Mouse (Mus musculus) layer of hippocampus, adult 9-10 months (tissue): ENCODE measurements around the gene Gm3488.
"Not testable (repeated sequence)": the region's sequence is repeated elsewhere in the genome, so short reads cannot be mapped to it uniquely, and the experiment has no call there.

ENCODE experiments used
- DNase-seq: peaks from one replicate; pipeline ENCODE4 v3.0.0; 2022; ENCODE audit warnings: low spot score

Gene Gm3488

GRCm38 (mm10) chr14:5501374-5501773, at the start of gene Gm3488:
TSS of gene Gm3488 (plus strand) at chr14:5501674.
- not testable (repeated sequence) for DNase-seq

- DNase-seq: not testable (repeated sequence)
Observed at GRCm38 (mm10) chr14:5455367-5455766, 46.1 kb upstream of the Gm3488 start, which contains the start of gene Gm3194. TSS of gene Gm3194 (minus strand) at chr14:5455467.

DNA sequence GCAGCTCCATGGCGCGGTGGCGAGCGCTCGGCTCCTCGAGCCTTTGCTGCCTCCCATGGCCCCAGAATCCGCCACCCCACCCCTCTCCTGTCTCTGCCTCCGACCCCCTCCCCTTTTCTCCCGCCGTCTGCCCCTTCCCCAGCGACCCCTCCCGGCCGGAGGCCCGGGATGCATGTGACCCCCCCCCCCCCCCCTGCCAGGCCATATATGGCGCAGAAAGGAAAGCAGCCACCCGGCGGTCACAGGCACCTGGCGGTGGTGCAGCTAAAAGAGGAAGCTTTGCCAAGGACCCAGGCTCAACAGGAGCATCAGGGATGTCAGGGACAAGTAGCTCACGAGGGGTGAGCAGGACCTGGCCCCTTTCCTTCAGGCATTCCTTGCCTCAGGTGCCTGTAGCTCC, 41.0 kb upstream of the Gm3488 start:
- DNase-seq: not testable (repeated sequence)

GRCm38 (mm10) chr14:5477730-5478129, 23.7 kb upstream of the Gm3488 start, which contains the start of gene Gm8246:
TSS of gene Gm8246 (minus strand) at chr14:5477830.
- DNase-seq: not testable (repeated sequence)

DNA sequence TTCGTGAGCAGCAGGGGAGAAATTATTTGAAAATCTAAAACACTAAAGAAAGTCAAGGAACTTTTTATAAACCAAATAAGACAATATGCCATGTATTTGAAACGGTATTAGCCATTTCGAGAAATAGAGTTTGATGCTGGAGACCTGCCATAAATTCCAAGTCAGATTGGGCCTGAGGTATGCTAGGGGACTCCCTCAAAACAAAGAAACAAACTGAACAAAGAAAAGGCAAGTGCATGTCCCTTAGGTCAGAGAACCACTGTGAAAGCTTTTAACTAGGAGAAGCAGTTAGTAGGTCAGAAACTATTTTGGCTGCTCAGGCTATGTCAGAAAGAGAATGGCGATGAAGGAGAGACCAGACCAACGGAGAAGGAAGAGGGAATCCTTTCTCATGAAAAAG, 17.6 kb upstream of the Gm3488 start, which contains the start of gene Gm3187:
TSS of gene Gm3187 (plus strand) at position 301 of the 400 bp plus-strand sequence.
- not testable (repeated sequence) for DNase-seq

DNA sequence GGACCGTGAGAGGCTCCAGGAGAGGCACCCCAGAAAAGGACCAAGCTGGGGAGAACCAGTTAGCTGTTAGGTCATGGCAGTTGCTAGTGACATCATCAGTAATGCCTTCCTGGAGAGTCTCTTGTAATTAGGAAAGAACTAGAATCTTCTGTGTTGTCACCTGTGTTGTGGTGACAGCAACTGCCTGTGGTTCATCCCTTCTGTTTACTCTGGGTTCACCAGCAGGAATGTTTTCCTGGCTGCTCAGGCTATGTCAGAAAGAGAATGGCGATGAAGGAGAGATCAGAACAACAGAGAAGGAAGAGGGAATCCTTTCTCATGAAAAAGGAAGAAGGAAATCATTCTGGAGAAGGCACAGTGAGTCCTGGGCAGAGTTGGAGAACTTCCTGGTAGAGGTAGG, 36.7 kb downstream of the Gm3488 start, which contains the start of gene Gm3532:
TSS of gene Gm3532 (plus strand) at position 301 of the 400 bp plus-strand sequence.
- DNase-seq: not testable (repeated sequence)
